Mouse (Mus musculus): ENCODE results near the gene Zmynd19. TPM values are rescaled to one million over a fixed set of nuclear protein-coding genes. Genes with fewer than 3 reads are reported as not detected.
"Not testable (repeated sequence)": the region's sequence is repeated elsewhere in the genome, so short reads cannot be mapped to it uniquely, and the experiment has no call there.

Gene Zmynd19
- total and polyA plus RNA-seq, 3 experiments = 83.5 to 114 TPM; not detected in 1

- H3K27ac ChIP-seq (ENCODE audit: control insufficient read depth, low read depth, low read length) = not testable (repeated sequence)
- peak; percentile 67 for DNase-seq (ENCODE audit: low read depth, low spot score)
- peak; percentile 31; the same call in 1 of the 2 replicates for TF ChIP-seq ZC3H11A (IDR thresholded peaks at IDR 0.05; ENCODE audit: low read depth, low read length)
- TF ChIP-seq RAD21 (IDR thresholded peaks at IDR 0.05; ENCODE audit: low read depth, low read length) = peak; percentile 60
- peak; percentile 51 for TF ChIP-seq SMC3 (IDR thresholded peaks at IDR 0.05; ENCODE audit: low read depth, low read length)
- TF ChIP-seq CTCF (IDR thresholded peaks at IDR 0.05 in 2 of 3, conservative IDR thresholded peaks at IDR 0.05 in 1 of 3; ENCODE audit: control insufficient read depth in 1 of 3, insufficient read depth in 1 of 3, low read depth in 2 of 3, low read length in 3 of 3, poor library complexity in 1 of 3, severe bottlenecking in 1 of 3) = peak; percentile 26 to 59 (median 36); a peak in 4 of 6 replicates
These were observed 5.3 kb upstream of the Zmynd19 start for GRCm38 (mm10) chr2:24944304-24944703.

GRCm38 (mm10) chr2:24950189-24950535, 570 bp downstream of the Zmynd19 start:
- Histone ChIP-seq H3K27me3 (ENCODE audit: control insufficient read depth in 1 of 2, insufficient read depth in 2 of 2, low read length in 2 of 2) (no peaks in the 10 kb centered on the region), H3K4me1 (ENCODE audit: control insufficient read depth in 1 of 2, insufficient read depth in 2 of 2, low read length in 2 of 2) (peaks cover 14 to 26% of the 10 kb centered on the region in 2 experiments), H3K4me3 (ENCODE audit: control insufficient read depth in 1 of 2, insufficient read depth in 1 of 2, low read depth in 2 of 2, low read length in 2 of 2) (peak overlapping the region; percentile 76 to 95), H3K27ac (ENCODE audit: control insufficient read depth, low read depth, low read length) (peak overlapping the region; percentile 49), H3K36me3 (ENCODE audit: control insufficient read depth in 1 of 2, insufficient read depth in 2 of 2, low read length in 2 of 2) (peaks cover 15 to 25% of the 10 kb centered on the region in 2 experiments), H3K9ac (ENCODE audit: control insufficient read depth, low read depth, low read length, poor library complexity, severe bottlenecking) (peak overlapping the region; percentile 89), H3K9me3 (replicated peaks; ENCODE audit: insufficient read depth, low read length) (no peaks in the 10 kb centered on the region), H3K79me2 (ENCODE audit: control insufficient read depth, insufficient read depth, low read length, poor library complexity) (peaks cover 27% of the 10 kb centered on the region)
- TF ChIP-seq CHD2 (IDR thresholded peaks at IDR 0.05; ENCODE audit: low read length) (no peak), POLR2AphosphoS2 (IDR thresholded peaks at IDR 0.05; ENCODE audit: low read length) (peak; percentile 18; the same call in 1 of the 2 replicates), SIN3A (IDR thresholded peaks at IDR 0.05; ENCODE audit: low read length) (0 out of 2 replicates have a peak, but pooled peaks have one; percentile 2), MXI1 (IDR thresholded peaks at IDR 0.05; ENCODE audit: low read depth, low read length) (0 out of 2 replicates have a peak, but pooled peaks have one; percentile 9), MYB (IDR thresholded peaks at IDR 0.05; ENCODE audit: low read depth, low read length) (no peak), E2F4 (IDR thresholded peaks at IDR 0.05; ENCODE audit: borderline replicate concordance, low read depth, low read length) (no peak), ZKSCAN1 (IDR thresholded peaks at IDR 0.05; ENCODE audit: low read depth, low read length) (no peak), POLR2A (IDR thresholded peaks at IDR 0.05; ENCODE audit: control insufficient read depth in 1 of 2, insufficient read depth in 1 of 2, low read depth in 1 of 2, low read length in 2 of 2, poor library complexity in 1 of 2) (0 out of 4 replicates have a peak, but pooled peaks of 1 of the 2 experiments have one; percentile 9), USF2 (IDR thresholded peaks at IDR 0.05; ENCODE audit: borderline replicate concordance in 1 of 2, insufficient read depth in 1 of 2, low read depth in 1 of 2, low read length in 2 of 2) (no peak)
- DNase-seq (ENCODE audit: low read depth, low spot score) = no peak

More at GRCm38 (mm10) chr2:24944304-24944703, 5.3 kb upstream of the Zmynd19 start:
- not testable (repeated sequence) for H3K4me1 ChIP-seq (ENCODE audit: control insufficient read depth in 1 of 2, insufficient read depth in 2 of 2, low read length in 2 of 2); H3K36me3 ChIP-seq (ENCODE audit: control insufficient read depth in 1 of 2, insufficient read depth in 2 of 2, low read length in 2 of 2); H3K9ac ChIP-seq (ENCODE audit: control insufficient read depth, low read depth, low read length, poor library complexity, severe bottlenecking); H3K27me3 ChIP-seq (ENCODE audit: control insufficient read depth in 1 of 2, insufficient read depth in 2 of 2, low read length in 2 of 2); H3K9me3 ChIP-seq (replicated peaks; ENCODE audit: insufficient read depth, low read length); H3K79me2 ChIP-seq (ENCODE audit: control insufficient read depth, insufficient read depth, low read length, poor library complexity); H3K4me3 ChIP-seq (ENCODE audit: control insufficient read depth in 1 of 2, insufficient read depth in 1 of 2, low read depth in 2 of 2, low read length in 2 of 2)

- Histone ChIP-seq H3K4me3 (ENCODE audit: control insufficient read depth in 1 of 2, insufficient read depth in 1 of 2, low read depth in 2 of 2, low read length in 2 of 2) (0 out of 4 replicates have a peak overlapping the region, but pooled peaks of 1 of the 2 experiments have one; percentile 2), H3K9me3 (replicated peaks; ENCODE audit: insufficient read depth, low read length) (no peaks in the 10 kb centered on the region), H3K4me1 (ENCODE audit: control insufficient read depth in 1 of 2, insufficient read depth in 2 of 2, low read length in 2 of 2) (peaks cover 14 to 28% of the 10 kb centered on the region in 2 experiments), H3K36me3 (ENCODE audit: control insufficient read depth in 1 of 2, insufficient read depth in 2 of 2, low read length in 2 of 2) (peaks cover 24 to 25% of the 10 kb centered on the region in 2 experiments), H3K79me2 (ENCODE audit: control insufficient read depth, insufficient read depth, low read length, poor library complexity) (peaks cover 27% of the 10 kb centered on the region), H3K27ac (ENCODE audit: control insufficient read depth, low read depth, low read length) (peak overlapping the region; percentile 90), H3K27me3 (ENCODE audit: control insufficient read depth in 1 of 2, insufficient read depth in 2 of 2, low read length in 2 of 2) (no peaks in the 10 kb centered on the region), H3K9ac (ENCODE audit: control insufficient read depth, low read depth, low read length, poor library complexity, severe bottlenecking) (no peak overlapping the region; the same call in 1 of the 2 replicates)
- peak in 1 of 2 experiments; percentile 23; a peak in 1 of 4 replicates for TF ChIP-seq POLR2A (IDR thresholded peaks at IDR 0.05; ENCODE audit: control insufficient read depth in 1 of 2, insufficient read depth in 1 of 2, low read depth in 1 of 2, low read length in 2 of 2, poor library complexity in 1 of 2)
- no peak for TF ChIP-seq CHD1 (IDR thresholded peaks at IDR 0.05; ENCODE audit: low read depth, low read length)
- TF ChIP-seq TCF12 (IDR thresholded peaks at IDR 0.05; ENCODE audit: low read depth, low read length) = peak; percentile 71
- TF ChIP-seq RAD21 (IDR thresholded peaks at IDR 0.05; ENCODE audit: low read depth, low read length) = no peak
- 0 out of 2 replicates have a peak, but pooled peaks have one; percentile 41 for TF ChIP-seq MXI1 (IDR thresholded peaks at IDR 0.05; ENCODE audit: low read depth, low read length)
- TF ChIP-seq GATA1 (IDR thresholded peaks at IDR 0.05; ENCODE audit: low read depth, low read length) = peak; percentile 89
- peak; percentile 59 for TF ChIP-seq ETS1 (IDR thresholded peaks at IDR 0.05; ENCODE audit: low read depth, low read length)
- no peak for TF ChIP-seq E2F4 (IDR thresholded peaks at IDR 0.05; ENCODE audit: borderline replicate concordance, low read depth, low read length)
- TF ChIP-seq EP300 (IDR thresholded peaks at IDR 0.05; ENCODE audit: low read depth in 1 of 2, low read length in 2 of 2) = peak; percentile 40 to 67; a peak in 3 of 4 replicates
- TF ChIP-seq ZKSCAN1 (IDR thresholded peaks at IDR 0.05; ENCODE audit: low read depth, low read length) = no peak
- peak; percentile 62 for TF ChIP-seq TAL1 (IDR thresholded peaks at IDR 0.05; ENCODE audit: low read length)
- no peak for TF ChIP-seq UBTF (IDR thresholded peaks at IDR 0.05; ENCODE audit: borderline replicate concordance, insufficient read depth, low read depth, low read length)
- no peak for TF ChIP-seq ZC3H11A (IDR thresholded peaks at IDR 0.05; ENCODE audit: low read depth, low read length)
- peak; percentile 43 for TF ChIP-seq SIN3A (IDR thresholded peaks at IDR 0.05; ENCODE audit: low read length)
- peak; percentile 85 for DNase-seq (ENCODE audit: low read depth, low spot score)
These were observed 3.0 kb downstream of the Zmynd19 start for GRCm38 (mm10) chr2:24952537-24953055.
